Mouse (Mus musculus) spleen, embryonic (tissue): ENCODE results near the gene Tmem54.

Experiments
- CTCF ChIA-PET: fragments of 350-600 bp; sonication (Branson Sonifier 250); formaldehyde crosslinking; loops from one replicate; lab custom pipeline; 2022; lab: Charles Lee

The Tmem54 gene

DNA sequence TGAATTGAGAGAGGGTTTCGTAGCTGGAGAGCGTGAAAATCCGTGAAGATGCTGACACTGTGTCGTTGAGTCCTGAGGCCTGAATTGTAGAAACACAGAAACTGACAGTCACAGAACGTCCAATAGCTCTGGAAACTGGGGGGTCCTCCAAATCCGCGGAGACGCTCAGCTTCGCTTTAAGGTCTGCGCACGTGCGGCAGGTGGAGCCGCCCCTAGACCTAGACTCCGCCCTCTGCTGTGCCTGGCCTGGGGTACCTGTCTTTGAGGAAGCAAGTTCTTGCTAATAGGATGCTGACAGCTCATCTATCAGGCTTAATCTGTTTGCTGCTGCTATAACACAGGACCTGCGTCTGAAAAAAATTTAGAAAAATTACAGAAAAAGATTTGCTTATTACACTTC, 10.1 kb upstream of the Tmem54 start:
- CTCF ChIA-PET: no interaction called here

DNA sequence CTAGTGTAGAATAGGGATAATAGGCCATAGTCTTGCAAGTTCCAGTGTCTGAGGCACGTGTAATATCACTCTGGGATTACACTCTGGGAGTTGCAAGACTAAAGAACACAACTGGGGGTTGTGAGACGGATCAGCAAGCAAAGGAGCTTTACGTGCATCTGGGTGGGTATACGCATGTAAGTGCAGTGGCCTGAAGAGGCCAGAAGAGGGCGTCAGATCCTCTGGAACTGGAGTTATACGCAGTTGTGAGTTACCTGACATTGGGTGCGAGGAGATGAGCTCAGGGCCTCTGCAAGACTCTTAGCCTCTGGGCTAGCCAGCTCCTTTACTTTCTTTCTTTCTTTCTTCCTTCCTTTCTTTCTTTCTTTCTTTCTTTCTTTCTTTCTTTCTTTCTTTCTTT, 8.3 kb upstream of the Tmem54 start:
- CTCF ChIA-PET: no interaction called here

DNA sequence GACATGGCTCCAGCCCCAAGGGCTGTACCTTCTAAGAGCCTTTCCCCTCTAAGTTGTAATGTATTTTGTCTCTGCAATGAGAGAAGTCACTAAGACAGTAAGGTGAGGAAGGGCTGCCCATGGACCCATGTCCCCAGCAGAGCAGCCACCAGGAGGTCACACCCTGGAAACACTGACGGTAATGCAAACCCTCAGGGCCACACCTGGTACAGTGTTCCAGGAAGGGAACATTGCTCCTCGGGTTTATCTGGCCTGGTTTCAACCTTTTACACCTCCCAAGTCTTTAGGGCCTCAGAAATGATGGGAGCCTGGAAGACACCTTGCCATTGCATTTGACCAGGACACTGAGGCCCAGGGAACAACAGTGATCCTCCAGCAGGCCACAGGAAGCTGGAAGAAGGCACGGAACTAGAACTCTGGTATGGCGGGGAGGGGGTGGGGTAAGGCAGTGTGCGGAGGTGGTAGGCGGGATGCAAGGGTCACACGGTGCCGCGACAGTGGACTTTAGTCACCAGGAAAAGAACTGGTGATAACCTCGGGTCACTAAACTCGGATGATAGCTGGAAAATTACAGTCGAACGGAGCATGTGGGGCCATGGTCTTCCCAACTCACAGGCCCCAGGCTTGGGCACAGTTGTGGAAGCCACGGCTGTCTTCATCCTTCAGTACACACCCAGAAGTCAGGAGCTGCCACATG, 3.1 kb upstream of the Tmem54 start:
- CTCF ChIA-PET: no interaction called here

DNA sequence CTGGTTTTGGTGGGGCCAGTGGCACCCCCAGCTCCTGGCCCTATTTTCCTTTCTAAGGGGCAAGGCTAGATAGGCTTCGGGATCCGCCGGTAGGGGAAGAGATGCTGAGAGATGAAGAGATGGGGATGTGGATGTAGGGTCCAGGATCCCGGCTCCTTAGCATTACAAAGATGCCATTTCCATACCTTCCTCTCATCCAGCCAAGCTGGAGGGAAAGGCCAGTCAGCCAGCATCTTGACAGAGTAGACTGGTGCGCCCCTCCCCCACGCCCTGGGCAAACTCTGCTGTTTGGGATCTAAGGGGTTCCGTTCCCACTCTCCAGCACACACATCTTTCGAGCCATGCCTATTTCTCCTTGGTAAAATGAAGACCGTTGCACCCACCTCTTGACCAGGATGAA, 725 bp downstream of the Tmem54 start:
- CTCF ChIA-PET: no interaction called here

DNA sequence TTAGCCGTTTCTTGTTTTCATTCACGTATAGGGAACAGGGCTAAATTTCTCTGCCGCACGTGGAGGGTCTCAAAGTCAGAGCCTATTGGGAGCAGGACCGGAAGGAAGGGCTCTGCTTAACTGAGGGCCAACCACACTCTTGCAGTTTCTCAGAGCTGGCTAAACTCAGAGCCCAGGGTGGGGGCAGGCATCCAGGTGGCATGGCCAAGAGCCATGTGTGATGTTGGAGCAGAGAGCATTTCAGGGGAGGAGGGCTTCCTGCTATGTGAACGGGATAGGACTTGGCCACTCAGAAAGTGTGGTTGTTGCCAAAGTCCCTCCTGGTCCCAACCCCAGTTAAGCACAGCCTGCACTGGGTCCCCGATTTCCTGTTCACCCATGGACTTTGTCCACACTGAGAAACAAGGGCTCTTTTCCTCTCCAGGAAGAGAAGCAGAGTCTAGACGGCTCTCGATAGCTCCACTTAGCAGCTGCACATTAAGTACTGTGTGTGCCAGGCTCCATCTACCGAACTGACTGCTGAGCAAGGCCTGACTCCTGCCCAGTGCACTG, 2.1 kb downstream of the Tmem54 start:
- CTCF ChIA-PET: no interaction called here

DNA sequence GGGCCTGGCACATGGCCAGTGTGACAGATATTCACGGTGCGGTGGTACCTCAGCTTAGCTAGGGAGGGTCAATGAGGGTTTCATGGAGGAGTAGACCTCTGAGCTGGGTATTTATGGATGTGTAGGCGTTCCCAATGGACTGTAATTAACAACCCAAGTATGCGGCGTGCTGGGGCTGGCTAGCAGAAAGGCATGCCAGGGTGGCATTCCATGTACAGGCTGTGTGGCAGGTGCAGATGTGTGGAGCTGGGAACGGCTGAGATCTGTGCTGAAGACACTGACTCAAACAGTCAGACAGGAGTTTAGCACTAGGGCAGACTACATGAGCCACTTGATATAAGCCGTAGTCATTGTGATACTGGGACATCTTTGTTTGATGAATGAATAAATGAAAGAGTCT, 3.3 kb downstream of the Tmem54 start:
- CTCF ChIA-PET: no interaction called here

DNA sequence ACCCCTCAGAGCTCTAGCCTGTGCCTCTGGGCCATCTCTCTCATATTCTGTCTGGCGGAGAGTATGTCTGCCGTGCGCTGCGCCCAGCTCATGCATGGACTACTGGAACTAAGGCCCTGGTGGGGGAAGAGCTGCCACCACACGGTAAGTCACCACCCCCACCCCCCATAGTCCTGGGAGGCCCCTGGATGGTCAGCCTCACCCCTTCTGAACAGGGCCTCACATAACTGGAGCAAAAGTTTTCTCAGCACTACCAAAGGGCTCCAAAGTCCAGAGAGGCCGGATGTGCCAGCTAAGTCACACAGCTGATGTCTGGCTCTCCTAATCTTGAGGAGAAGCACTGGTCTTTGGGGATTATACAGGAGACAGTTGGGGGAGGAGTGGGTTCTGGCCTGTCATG, 5.5 kb downstream of the Tmem54 start:
- CTCF ChIA-PET: interaction anchor here (0.6 kb wide), 1 partner anchor 128 kb away, joined by 3 read pairs; no protein-coding TSS in a partner anchor

DNA sequence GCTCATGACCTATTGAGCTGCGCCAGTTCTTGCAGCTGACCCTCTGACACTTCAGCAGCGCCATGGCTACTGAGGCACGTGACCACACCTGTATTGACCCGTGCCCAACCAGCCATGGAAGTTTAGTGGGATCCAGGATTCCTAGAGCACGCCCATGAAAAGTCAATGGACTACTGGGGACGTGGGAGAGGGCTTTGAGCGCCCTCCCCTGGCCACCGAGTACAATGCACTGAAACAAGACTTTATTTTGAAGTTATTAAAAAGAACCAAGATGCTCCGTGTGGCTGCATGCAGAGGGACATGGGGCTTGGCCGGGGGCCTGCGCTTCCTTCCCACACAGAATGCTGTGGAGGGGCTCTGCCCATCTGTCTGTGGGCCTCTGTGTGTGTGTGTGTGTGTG, 6.0 kb downstream of the Tmem54 start:
- CTCF ChIA-PET: no interaction called here

DNA sequence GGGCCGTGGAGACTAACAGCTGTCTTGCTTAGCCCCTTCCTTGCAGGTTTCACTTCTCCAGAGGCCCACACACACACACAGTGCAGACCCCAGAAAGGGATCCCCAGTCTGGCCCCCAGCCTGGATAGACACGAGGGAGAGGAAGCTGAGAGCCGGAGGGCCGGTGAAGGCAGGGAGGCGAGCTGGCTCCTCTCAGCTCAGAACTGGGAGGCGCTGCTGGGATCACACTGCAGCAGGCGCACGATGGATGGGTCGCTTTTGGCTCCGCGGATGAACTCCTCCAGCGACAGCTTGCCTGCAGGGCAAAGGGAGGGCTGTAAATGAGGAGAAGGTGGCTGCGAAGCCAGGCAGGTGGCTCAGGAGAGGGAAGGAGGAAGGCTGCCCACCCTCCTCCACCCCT, 6.9 kb downstream of the Tmem54 start:
- CTCF ChIA-PET: no interaction called here

DNA sequence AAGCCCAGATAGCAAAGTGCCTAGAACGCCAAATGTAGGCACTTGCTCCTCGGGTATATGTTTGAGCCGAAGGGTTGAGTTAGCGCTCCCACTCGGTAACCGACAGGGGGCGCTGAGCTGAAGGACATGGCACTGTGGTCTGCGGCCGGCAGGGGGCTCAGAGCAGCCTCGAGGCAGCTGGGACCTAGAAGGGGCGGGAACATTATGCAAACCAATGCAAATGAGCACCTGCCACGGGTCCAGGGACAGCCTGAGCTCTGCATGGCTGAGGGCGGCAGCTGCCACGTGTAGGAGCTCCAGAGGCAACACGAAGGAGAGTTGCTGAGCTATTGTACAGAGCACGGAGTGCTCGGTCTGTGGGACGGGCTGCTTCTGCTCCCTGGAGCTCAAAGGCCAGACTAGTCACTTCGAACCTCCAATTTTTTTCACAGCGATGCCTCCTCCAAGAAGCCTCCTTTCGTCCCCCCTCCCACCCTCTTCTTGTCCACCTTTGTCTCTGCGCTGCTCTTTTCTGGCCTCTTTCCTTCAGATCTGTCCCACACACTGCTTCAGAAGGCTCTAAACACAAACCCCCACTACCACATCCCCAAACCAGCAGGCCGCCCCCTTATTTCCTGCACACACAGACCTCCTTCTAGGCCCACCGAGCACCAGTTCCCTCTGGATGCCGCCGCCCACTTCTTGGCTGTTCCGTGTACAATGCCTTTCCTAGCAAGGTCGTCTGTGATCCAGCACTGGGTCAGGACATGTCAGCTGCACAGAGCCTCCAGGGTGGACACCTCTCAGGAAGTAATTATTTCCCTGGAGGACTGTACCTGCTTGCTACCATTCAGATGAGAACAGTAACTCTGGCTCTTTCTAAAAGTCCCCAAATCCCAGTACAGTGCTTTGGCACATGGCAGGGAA, 8.0 kb downstream of the Tmem54 start:
- CTCF ChIA-PET: no interaction called here

DNA sequence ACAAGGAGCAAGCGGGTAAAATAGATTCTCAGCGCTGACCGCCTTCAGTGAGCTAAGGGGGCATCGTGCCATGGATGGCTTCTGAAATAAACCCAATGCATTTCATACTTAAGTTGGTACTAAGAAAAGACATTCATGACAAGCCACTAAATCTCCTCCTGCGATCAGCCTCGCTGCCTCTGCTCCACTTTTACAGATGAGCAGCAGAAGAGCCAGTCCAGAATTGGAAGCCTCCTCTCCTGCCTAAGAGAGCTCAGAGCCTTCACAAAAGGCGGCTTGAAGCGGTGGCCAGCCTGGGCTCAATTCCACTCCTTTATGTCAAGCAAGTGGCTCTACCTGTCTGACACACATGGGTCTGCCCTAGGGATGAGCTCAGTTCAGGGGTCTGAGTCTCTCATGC, 11.4 kb downstream of the Tmem54 start:
- CTCF ChIA-PET: no interaction called here

DNA sequence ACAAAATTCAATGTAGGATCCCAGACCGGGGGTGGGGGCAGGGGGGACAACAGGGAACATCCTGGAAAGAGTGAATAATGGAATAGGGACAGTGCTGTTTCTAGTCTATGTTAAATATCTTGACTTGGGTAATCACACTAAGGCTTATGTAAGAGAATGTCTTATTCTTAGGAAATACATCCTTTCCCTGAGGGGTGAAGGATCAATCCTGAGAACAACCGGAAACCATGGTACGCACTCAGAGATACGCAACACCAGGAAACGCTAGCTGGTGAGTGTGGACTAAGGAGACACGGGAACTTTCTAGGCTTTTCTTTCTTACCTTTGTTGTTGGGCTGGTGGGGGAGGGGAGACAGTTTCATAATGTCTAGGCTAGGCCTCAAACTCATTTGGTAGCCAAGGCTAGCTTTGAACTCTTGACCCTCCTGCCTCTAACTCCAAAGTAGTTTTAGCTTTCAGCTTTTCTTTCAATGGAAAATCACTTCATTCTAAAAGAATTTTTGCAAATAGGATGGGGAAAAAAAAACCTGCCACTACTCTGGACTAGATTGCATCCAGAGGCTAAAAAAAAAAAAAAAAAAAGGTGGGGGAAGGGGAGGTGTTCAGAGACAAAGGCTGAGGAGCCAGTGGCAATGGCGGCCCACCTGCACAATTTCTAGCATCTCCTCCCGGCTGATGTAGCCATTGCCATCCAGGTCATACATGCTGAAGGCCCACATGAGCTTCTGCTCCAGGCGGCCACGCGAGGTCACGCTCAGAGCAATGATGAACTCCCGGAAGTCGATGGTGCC, 12.6 kb downstream of the Tmem54 start:
- CTCF ChIA-PET: no interaction called here

DNA sequence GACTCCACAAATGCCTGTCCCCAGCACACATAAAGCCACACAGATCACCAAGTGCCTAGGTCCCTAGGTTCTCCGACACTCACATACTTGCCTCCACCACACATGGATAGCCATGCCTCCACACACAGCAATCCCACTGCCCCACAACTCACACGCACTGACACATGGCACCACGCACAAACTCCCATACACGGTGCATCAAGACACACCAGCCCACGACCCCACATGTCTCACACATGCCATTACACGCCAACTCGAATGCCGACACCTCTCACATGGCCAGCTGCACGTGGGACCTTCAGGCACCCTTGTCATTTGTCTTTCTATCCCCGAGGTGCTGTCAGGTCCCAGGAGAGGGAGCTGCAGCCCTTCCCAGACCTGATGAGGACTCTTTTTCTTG, 14.4 kb downstream of the Tmem54 start:
- CTCF ChIA-PET: no interaction called here

DNA sequence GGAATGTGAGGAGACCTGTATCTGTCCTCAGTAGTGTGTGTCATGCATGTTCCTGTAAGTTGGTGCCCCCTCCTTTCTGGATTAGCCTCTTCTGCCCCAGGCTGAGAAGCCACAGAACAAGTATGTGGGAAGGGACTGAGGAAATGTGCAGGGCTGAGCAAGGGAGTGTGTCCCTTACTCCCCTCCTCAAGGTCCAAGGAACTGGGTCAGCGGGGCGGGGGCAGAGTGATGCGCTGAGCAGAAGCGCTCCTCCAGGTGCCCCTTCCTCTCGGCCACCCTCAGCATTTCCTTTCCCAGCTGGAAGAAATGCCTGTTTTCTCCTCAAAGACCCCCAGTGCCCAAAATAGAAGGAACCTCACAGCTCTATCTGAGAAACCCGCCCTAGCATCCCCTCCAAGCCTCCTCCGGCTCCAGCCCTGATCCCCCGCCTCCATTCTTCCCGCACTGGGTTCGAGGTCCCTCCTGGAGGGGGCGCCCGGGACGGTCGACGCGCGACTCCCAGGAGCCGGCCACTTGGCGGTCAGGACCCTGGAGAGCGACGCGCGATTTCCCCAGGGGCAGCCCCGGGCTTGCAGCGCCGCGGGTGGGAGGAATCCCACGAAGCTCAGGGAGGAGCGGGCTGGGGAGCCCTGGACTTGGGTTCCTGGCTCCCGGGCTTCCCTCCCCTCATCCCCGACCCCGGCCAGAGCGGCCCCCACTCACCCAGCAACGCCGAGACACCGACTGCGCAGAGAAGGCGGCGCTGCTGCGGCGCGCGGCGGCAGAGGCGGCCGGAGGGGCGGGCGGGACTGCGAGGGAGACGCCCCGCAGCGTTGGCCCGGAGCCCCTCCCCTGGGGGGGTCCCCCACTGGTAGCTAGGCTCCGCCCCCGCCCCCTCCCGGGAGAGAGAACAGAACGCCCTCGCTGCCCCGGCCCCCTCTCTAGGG, 15.4 kb downstream of the Tmem54 start:
- CTCF ChIA-PET: interaction anchor here (0.6 kb wide), 1 partner anchor 170 kb away, joined by 3 read pairs; no protein-coding TSS in a partner anchor

DNA sequence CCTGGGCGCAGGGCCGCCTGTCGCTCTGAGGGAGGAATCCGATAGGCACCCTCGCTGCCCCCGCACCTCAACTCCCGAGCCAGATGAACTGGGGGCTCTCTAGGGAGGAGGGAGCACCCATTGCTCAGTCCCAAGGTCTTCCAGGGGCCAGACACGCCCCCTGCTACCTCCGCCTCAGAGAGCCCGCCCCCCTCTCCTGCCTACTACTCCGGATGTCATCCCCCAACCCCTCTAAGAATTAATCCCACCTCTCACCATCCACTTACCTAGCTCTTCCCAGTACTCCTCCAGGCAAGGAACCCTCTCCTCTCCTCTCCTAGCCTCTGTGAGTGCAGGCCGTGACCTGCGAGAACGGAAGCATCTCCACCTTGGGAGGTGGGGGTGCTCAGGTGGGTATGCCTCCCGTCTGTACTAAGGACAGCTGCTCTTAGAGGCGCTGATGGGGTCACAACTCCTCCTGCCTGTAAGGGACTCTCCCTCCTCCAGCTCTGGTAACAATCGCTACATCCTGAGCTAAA, 16.3 kb downstream of the Tmem54 start, which contains the start of gene Hpca:
Hpca (minus strand) TSS at position 468 of the 518 bp plus-strand sequence.
- CTCF ChIA-PET: interaction anchor here (0.7 to 1.1 kb wide), 3 partner anchors 12 to 471 kb away, joined by 3 to 5 read pairs (median 3); no protein-coding TSS in a partner anchor

DNA sequence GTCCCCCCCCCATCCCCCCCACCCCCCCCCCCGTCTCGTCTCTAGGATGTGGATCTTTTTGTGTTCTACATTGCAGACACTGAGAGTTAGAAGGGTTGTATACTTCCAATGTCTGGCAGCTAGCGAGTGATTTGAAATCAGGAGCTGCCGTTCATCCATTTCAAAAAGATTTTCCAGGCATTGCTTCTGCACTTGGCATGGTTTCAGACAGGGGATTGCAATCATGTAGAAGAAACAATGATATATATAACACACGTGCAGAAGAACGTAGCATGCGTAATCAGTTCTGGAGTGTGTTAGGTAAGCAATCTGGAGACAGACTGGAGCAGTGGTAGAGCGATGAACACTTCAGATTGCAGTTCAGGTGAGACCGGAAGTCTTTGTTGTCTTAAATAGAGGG, 16.8 kb downstream of the Tmem54 start:
- CTCF ChIA-PET: interaction anchor here (0.7 to 1.1 kb wide), 3 partner anchors 11 to 471 kb away, joined by 3 to 5 read pairs (median 3); no protein-coding TSS in a partner anchor

DNA sequence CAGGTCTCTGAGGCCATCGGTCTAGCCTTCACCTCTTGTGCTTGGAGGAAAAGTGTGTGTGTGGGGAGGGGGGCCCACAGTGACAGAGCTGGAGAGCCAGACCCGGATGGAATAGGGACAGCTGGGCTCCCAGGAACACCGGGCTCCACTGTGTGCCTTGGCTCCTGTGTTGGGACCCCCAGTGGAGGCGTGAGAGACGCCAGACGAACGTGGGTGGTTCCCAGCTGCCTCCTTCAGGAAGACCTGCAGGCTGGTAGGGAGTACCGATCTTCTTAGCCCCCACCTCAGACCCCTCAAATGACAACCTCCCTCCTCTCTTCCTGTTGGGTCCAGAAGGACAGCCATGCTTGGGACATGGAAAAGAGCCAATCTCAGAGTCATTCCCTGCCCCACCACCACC, 17.4 kb downstream of the Tmem54 start:
- CTCF ChIA-PET: interaction anchor here (1.1 kb wide), 1 partner anchor 11 kb away, joined by 3 read pairs; no protein-coding TSS in a partner anchor

DNA sequence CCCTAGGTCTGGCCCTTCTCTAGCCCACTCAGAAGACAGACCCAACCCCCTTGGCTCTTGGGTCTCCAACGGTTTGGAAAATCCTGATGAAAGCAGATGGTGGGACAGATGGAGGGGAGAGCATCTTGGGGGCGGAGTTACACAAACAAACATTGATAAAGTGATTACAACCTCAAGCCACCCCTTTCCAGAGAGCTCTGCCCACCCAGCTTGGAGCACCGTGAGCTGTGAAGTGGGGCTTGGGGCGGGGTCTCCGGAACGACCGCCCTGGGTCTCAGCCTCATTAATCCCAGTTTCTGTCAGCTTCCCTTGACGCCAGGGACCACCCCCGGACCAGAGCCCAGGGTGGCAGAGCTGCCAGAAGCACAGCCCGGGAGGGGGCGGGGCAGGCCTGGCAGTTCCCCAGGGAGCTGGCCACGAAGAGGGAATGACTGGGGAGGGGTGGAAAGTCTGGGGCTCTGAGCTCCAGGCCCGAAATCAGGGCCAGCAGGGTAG, 19.4 kb downstream of the Tmem54 start:
- CTCF ChIA-PET: no interaction called here

DNA sequence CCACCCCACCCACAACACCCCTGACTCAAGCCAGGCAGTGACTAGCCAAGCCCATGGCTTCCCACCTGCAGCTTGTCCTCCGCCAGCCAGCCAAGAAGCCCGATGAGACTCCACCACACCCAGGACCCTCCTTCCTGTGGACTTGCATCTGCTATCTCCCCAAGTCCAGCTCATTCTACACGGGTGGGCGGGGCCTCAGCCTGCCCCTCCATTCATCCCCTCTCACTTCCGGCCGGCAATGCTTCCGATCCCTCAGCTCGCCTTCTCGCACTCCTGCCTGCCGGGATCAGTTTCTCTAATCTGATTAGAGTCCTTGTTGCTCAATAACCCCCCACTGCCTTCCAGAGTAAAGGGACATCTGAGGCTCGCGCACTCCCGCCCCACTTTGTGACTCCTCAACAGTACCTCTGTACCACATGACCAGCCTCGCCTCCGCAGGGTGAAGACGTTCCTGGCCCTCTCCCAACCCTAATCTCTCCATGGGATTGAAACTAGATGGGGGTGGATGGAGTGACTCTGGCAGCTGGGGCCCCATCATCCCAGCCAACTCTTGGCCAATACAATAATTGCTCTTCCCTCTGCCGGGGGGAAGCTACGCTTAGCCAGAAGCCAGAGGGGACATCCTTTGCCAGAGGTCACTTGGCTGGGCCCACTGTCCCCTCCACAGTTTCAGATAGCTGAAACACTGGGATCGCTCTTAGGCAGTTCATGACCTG, 20.5 kb downstream of the Tmem54 start:
- CTCF ChIA-PET: interaction anchor here (0.6 kb wide), 1 partner anchor 12 kb away, joined by 3 read pairs; no protein-coding TSS in a partner anchor
